Mouse (Mus musculus) thymus, adult 2 months (tissue): ENCODE measurements at regions not wholly inside any gene's neighbourhood (a gene's known extent, or its start where the extent isn't known, plus 50 kb on each side); places are given as distances from the start of the nearest gene placed in this dataset.
A peak's percentile ranks its signal among the peaks of the same experiment; 100 is the strongest.

ENCODE experiments used
- DNase-seq: peaks from one replicate; pipeline ENCODE4 v3.0.0; 2021
- H3K27ac ChIP-seq: fragments of 200-500 bp; 2 replicates; pipeline ENCODE4 v1.5.1; 2012; ENCODE audit warnings: low read length, control low read depth; ENCODE audit not compliant: control insufficient read depth, insufficient read depth
- H3K27me3 ChIP-seq: fragments of 200-500 bp; 2 replicates; pipeline ENCODE4 v1.6.1; 2012; ENCODE audit warnings: mild to moderate bottlenecking, low read length, moderate library complexity, mixed read lengths; ENCODE audit not compliant: control insufficient read depth, insufficient read depth
- H3K36me3 ChIP-seq: fragments of 200-500 bp; 2 replicates; pipeline ENCODE4 v1.6.1; 2012; ENCODE audit warnings: mild to moderate bottlenecking, low read length, moderate library complexity; ENCODE audit not compliant: control insufficient read depth, insufficient read depth
- H3K4me1 ChIP-seq: fragments of 200-500 bp; replicated peaks from 2 replicates; pipeline ENCODE4 v1.6.1; 2012; ENCODE audit warnings: low read length; ENCODE audit not compliant: control insufficient read depth, insufficient read depth
- H3K4me3 ChIP-seq: fragments of 200-500 bp; 2 replicates; pipeline ENCODE4 v1.5.1; 2012; ENCODE audit warnings: mild to moderate bottlenecking, low read length, control low read depth, moderate library complexity; ENCODE audit not compliant: control insufficient read depth, insufficient read depth
- CTCF ChIP-seq: fragments of 200-500 bp; IDR thresholded peaks from 2 replicates; pipeline ENCODE4 v1.5.1; 2012; ENCODE audit warnings: mild to moderate bottlenecking, control low read depth, low read length, moderate library complexity, borderline replicate concordance; ENCODE audit not compliant: control insufficient read depth, poor library complexity, insufficient read depth; ENCODE audit errors: extremely low read depth
- POLR2A ChIP-seq: fragments of 200-500 bp; IDR thresholded peaks from 2 replicates; pipeline ENCODE4 v1.6.1; 2012; ENCODE audit warnings: mild to moderate bottlenecking, low read length, control low read depth, moderate library complexity; ENCODE audit not compliant: control insufficient read depth, poor library complexity, insufficient read depth; ENCODE audit errors: extremely low read depth
- WGBS: fragments of 180-500 bp; shearing (Covaris S2); methylation state at CpG from one replicate; pipeline ENCODE4 v1.1.7; 2018; 5-methylcytosine and 5-hydroxymethylcytosine counted together

GRCm38 (mm10) chr8:88454048-88454696 lies 67.0 kb upstream of the Nkd1 start:
- peaks cover 33% of the 10 kb centered on the region for H3K4me1 ChIP-seq
- H3K4me3 ChIP-seq: peak overlapping the region; percentile 25
- H3K27me3 ChIP-seq: peaks cover 16% of the 10 kb centered on the region
- DNase-seq: no peak
- no peak overlapping the region for H3K27ac ChIP-seq
- H3K36me3 ChIP-seq: no peaks in the 10 kb centered on the region
- TF ChIP-seq POLR2A: no peak
- no peak for TF ChIP-seq CTCF
- WGBS: under 1% methylated on average over 75 of the region's 75 CpGs

- H3K4me1 ChIP-seq: peaks cover 26% of the 10 kb centered on the region
- H3K4me3 ChIP-seq: no peak overlapping the region
- 13% methylated on average over 4 of the region's 4 CpGs for WGBS
- H3K27ac ChIP-seq: no peak overlapping the region
- DNase-seq: no peak
- TF ChIP-seq CTCF: no peak
- no peak for TF ChIP-seq POLR2A
- H3K27me3 ChIP-seq: peaks cover 16% of the 10 kb centered on the region
- no peaks in the 10 kb centered on the region for H3K36me3 ChIP-seq
Observed at GRCm38 (mm10) chr8:88454906-88455305, 66.2 kb upstream of the Nkd1 start.

- Histone ChIP-seq H3K27me3 (peaks cover 16% of the 10 kb centered on the region), H3K27ac (no peak overlapping the region)
Observed at GRCm38 (mm10) chr8:88455434-88456020, 65.6 kb upstream of the Nkd1 start.

GRCm38 (mm10) chr8:88459197-88459596 lies 62.0 kb upstream of the Nkd1 start:
- Histone ChIP-seq H3K36me3 (no peaks in the 10 kb centered on the region), H3K4me3 (no peak overlapping the region), H3K4me1 (peaks cover 4% of the 10 kb centered on the region), H3K27ac (no peak overlapping the region), H3K27me3 (peaks cover 12% of the 10 kb centered on the region)
- 93% methylated on average over 2 of the region's 2 CpGs for WGBS
- DNase-seq: no peak
- TF ChIP-seq CTCF (no peak), POLR2A (no peak)

More at GRCm38 (mm10) chr8:88455434-88456020, 65.6 kb upstream of the Nkd1 start:
- 17% methylated on average over 28 of the region's 28 CpGs for WGBS
- DNase-seq: no peak
- TF ChIP-seq POLR2A: no peak
- TF ChIP-seq CTCF: no peak
- no peaks in the 10 kb centered on the region for H3K36me3 ChIP-seq
- H3K4me3 ChIP-seq: no peak overlapping the region
- peaks cover 21% of the 10 kb centered on the region for H3K4me1 ChIP-seq

GRCm38 (mm10) chr8:88467756-88468155 lies 53.4 kb upstream of the Nkd1 start:
- no peaks in the 10 kb centered on the region for H3K27me3 ChIP-seq
- no peak for DNase-seq
- no peaks in the 10 kb centered on the region for H3K4me1 ChIP-seq
- H3K36me3 ChIP-seq: no peaks in the 10 kb centered on the region
- no peak overlapping the region for H3K4me3 ChIP-seq
- no peak for TF ChIP-seq POLR2A
- no peak for TF ChIP-seq CTCF
- H3K27ac ChIP-seq: no peak overlapping the region
- 94% methylated on average over 3 of the region's 3 CpGs for WGBS

GRCm38 (mm10) chr8:88470931-88471455 lies 50.2 kb upstream of the Nkd1 start:
- no peak for DNase-seq
- Histone ChIP-seq H3K4me1 (no peaks in the 10 kb centered on the region), H3K27ac (no peak overlapping the region), H3K27me3 (no peaks in the 10 kb centered on the region), H3K36me3 (no peaks in the 10 kb centered on the region), H3K4me3 (no peak overlapping the region)
- no peak for TF ChIP-seq CTCF
- no peak for TF ChIP-seq POLR2A
- WGBS: 77% methylated on average over 8 of the region's 8 CpGs
